Mouse (Mus musculus) G1E (cell line): ENCODE measurements around the gene Unc5b.

ENCODE experiments used
- CTCF ChIP-seq: IDR thresholded peaks from 2 replicates; pipeline ENCODE4 v1.5.1; 2012; ENCODE audit warnings: low read depth, low read length, inconsistent platforms, mixed read lengths
- GATA1 ChIP-seq: IDR thresholded peaks from 2 replicates; pipeline ENCODE4 v1.6.1; 2012; ENCODE audit warnings: borderline replicate concordance, low read length, inconsistent platforms, mixed read lengths

DNA sequence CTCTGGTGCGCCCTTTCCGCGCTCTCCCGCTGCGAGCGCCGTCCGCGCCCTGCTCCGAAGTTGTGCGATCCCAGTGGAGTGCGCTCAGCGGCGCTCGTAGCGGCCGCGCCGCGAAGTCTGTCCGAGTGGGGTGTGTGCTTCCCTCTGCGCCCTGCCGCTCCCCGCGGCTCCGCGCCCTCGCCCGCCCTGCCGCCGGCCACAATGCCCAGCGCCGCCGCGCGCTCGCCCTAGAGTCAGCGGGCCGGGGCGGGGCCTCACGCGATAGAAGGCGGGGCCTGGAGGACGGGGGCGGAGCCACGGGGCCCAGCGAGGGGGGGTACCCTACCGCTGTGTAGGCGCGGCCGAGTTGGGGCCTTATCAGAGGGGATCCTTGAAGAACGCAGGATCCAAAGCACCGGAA is at the start of gene Unc5b:
- TF ChIP-seq CTCF (no peak), GATA1 (no peak)
